Mouse (Mus musculus) megakaryocyte, embryonic 14.5 days (primary cell): ENCODE measurements around the gene Fam229a. TPM values are rescaled to one million over a fixed set of nuclear protein-coding genes. Genes with fewer than 3 reads are reported as not detected.

Experiments
- H3K27me3 ChIP-seq: replicated peaks from 2 replicates; pipeline ENCODE3; 2012; ENCODE audit warnings: inconsistent platforms
- H3K36me3 ChIP-seq: replicated peaks from 2 replicates; pipeline ENCODE3; 2012; ENCODE audit warnings: low read length, inconsistent platforms, mixed read lengths
- H3K4me1 ChIP-seq: 2 replicates; pipeline ENCODE4 v1.6.1; 2012; ENCODE audit warnings: inconsistent platforms
- H3K4me3 ChIP-seq: replicated peaks from 2 replicates; pipeline ENCODE3; 2012; ENCODE audit warnings: moderate library complexity, mild to moderate bottlenecking, inconsistent platforms
- H3K9me3 ChIP-seq: 2 replicates; pipeline ENCODE4 v1.6.1; 2012; ENCODE audit warnings: inconsistent platforms
- FLI1 ChIP-seq: IDR thresholded peaks from 2 replicates; pipeline ENCODE4 v1.6.1; 2012; ENCODE audit warnings: low read length, inconsistent platforms, mixed read lengths
- GATA1 ChIP-seq: IDR thresholded peaks from 3 replicates; pipeline ENCODE4 v1.6.1; 2012; ENCODE audit warnings: mixed read lengths, low read length, inconsistent platforms, borderline replicate concordance
- polyA plus RNA-seq: library from polyadenylated mRNA; stranded (reverse); fragments of >175 nt; gene quantifications from 2 replicates; pipeline ENCODE4 v1.2.3, GENCODE M21; 2012; ENCODE audit warnings: low replicate concordance; ENCODE audit not compliant: insufficient read depth

Fam229a gene
- polyA plus RNA-seq, 1 experiment, result 2.1 TPM

DNA sequence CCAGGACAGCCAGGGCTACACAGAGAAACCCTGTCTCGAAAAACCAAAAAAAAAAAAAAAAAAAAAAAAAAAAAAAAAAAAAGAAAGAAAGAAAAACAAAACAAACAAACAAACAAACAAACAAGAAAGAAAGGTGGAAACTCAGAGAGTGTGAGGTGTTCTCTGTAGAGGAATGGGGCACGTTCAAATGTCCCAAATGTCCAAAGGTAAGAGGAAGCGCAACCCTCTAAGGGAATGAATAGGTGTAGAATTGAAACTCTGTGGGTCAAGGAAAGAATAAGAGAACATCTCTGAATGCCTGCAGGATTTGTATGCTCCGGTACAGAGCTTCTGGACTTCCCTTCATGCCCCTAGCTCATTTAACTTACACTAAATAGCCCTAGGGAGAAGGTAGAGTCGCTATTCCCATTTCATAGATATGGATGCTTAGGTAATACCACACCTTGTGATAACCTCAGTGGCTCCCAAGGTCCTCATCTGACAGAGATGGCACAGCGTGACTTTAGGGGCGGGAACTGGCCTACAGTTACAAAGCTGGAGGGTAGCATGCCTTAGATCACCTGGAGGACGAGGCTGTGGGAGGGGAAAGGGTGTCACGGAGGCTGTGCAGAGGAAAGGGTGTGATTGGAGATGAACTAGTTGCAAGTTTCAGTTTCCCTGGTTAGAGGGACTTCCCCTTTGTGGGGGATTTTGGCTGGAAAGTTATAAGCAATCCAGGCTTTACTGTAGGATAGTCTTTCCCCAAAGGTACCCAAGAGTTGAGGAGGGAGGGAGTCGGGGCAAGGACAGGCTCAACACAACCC is 16.6 kb downstream of the Fam229a start:
- H3K4me3 ChIP-seq, result peak overlapping the region; percentile 74
- no peaks in the 10 kb centered on the region for H3K9me3 ChIP-seq
- no peaks in the 10 kb centered on the region for H3K36me3 ChIP-seq
- peaks cover 35% of the 10 kb centered on the region for H3K4me1 ChIP-seq
- TF ChIP-seq GATA1, result no peak
- TF ChIP-seq FLI1, result no peak
- H3K27me3 ChIP-seq, result peaks cover 58% of the 10 kb centered on the region

DNA sequence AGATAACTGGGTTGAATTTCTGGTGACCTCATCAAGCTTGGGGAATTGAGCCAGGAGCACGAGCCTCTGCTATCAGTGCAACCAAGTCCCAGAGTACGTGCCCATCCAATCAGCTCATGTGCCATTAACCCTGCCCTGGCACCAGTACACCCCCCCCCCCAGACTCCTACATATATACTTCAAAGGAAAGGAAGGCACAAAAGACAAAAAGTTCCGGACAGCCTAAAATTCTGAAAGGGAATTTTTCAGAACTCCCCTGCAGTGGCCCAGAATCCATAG is 17.2 kb downstream of the Fam229a start:
- peaks cover 32% of the 10 kb centered on the region for H3K4me1 ChIP-seq
- no peak overlapping the region for H3K4me3 ChIP-seq

GRCm38 (mm10) chr4:129508834-129509600 is 18.0 kb downstream of the Fam229a start:
- H3K36me3 ChIP-seq, result no peaks in the 10 kb centered on the region
- TF ChIP-seq FLI1 (no peak), GATA1 (no peak)
- H3K4me3 ChIP-seq, result no peak overlapping the region
- no peaks in the 10 kb centered on the region for H3K9me3 ChIP-seq
- H3K27me3 ChIP-seq, result peaks cover 70% of the 10 kb centered on the region
- peaks cover 32% of the 10 kb centered on the region for H3K4me1 ChIP-seq

More for the DNA sequence above, 17.2 kb downstream of the Fam229a start:
- no peaks in the 10 kb centered on the region for H3K36me3 ChIP-seq
- H3K27me3 ChIP-seq, result peaks cover 62% of the 10 kb centered on the region
- TF ChIP-seq GATA1, result no peak
- TF ChIP-seq FLI1, result no peak
- H3K9me3 ChIP-seq, result no peaks in the 10 kb centered on the region

DNA sequence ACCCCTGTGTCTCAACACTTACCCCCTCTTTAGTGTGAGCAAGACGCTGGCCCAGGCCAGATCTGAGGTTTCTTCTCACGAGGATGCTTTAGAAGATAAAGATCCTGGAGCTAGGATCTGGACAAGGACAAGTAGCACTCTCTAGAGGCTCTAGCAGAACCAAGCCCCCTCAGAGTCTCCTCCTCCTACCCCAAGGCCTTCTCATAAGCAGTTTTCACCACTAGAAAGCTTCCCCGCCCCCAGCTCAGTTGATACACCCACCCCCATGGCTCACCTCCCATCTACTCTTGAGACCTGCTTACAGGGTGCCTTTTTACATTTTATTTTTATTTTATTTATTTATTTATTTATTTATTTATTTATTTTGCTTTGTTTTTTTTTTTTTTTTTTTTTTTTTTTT is 18.7 kb downstream of the Fam229a start:
- TF ChIP-seq FLI1 (no peak), GATA1 (no peak)
- H3K4me3 ChIP-seq, result no peak overlapping the region
- peaks cover 76% of the 10 kb centered on the region for H3K27me3 ChIP-seq
- peaks cover 32% of the 10 kb centered on the region for H3K4me1 ChIP-seq
- H3K9me3 ChIP-seq, result no peaks in the 10 kb centered on the region
- H3K36me3 ChIP-seq, result no peaks in the 10 kb centered on the region

DNA sequence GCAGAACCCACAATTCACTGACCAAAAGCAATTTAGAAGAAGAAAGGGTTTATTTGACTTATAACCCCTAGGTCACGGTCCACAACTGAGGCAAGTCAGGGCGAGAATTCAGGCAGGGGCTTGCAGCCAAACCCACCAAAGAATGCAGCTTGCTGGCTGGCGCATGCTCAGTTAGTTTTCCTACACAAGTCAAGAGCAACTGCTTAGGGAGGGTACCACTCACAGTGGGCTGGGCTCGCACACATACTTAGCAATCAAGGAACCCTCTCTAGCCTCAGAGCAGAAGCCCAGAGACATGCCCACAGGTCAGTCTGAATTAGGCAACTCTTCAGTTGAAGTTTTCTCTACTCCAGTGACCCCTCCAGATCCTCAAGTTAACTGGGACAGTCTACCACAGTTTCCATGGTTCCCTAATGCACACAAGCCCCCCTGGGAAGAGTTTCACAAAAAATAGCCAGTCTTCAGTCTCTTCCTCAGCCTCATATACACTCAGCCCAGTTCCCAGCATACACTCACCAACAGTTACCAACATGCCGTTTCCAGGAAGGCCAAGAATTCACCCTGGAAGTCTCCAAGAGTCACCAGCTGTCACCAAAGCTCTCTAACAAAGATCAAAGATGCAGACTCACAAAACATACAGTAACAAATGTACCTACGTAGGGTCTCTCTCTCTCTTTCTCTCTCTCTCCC is 19.9 kb downstream of the Fam229a start:
- H3K9me3 ChIP-seq, result no peaks in the 10 kb centered on the region
- no peak overlapping the region for H3K4me3 ChIP-seq
- H3K36me3 ChIP-seq, result peaks cover 1% of the 10 kb centered on the region
- peaks cover 27% of the 10 kb centered on the region for H3K4me1 ChIP-seq
- TF ChIP-seq FLI1, result no peak
- TF ChIP-seq GATA1, result no peak
- H3K27me3 ChIP-seq, result peaks cover 70% of the 10 kb centered on the region

- Histone ChIP-seq H3K4me1 (peaks cover 27% of the 10 kb centered on the region), H3K36me3 (peaks cover 4% of the 10 kb centered on the region), H3K4me3 (no peak overlapping the region), H3K27me3 (peaks cover 68% of the 10 kb centered on the region), H3K9me3 (no peaks in the 10 kb centered on the region)
- TF ChIP-seq GATA1 (no peak), FLI1 (no peak)
Observed at GRCm38 (mm10) chr4:129511413-129512096, 20.6 kb downstream of the Fam229a start.

DNA sequence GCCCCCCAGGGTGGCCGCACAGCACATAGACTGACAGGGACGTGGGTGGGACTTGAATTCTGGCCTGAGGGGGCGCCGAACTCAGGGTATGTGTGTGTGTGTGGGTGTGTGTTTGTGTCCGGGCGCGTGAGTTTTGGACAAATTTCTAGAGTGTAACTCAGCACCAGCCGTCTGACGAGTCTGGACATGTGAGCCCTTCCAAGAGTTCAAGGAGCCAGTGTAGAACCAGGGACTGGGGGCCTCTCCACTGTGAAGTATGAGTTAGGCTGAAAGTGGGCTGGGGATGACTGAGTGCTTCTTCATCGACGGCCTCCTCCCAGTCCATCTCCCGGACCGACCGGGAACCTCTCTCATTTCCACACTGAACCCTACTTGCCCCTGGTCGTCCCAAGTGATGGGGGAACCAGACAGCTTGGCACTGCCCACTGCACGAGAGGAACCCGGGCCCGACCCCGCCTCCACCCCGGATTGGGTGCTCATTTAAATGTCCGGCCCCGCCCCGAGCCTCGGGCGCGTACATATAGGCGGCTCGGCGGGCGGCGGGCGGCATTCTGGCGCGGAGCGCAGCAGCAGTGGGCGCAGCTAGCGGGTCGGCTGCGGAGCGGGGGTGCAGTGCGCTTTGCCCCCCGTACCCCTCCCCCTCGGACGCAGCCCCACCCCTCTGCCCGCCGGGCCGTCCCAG is 22.2 kb downstream of the Fam229a start, which contains the start of gene Marcksl1:
Marcksl1 (plus strand) TSS at position 496 of the 682 bp plus-strand sequence.
- H3K4me1 ChIP-seq, result peaks cover 23% of the 10 kb centered on the region
- no peaks in the 10 kb centered on the region for H3K9me3 ChIP-seq
- peak within 1 kb of the TSS; percentile 91 for H3K4me3 ChIP-seq
- TF ChIP-seq FLI1, result no peak
- TF ChIP-seq GATA1, result no peak
- H3K36me3 ChIP-seq, result peaks cover 21% of the 10 kb centered on the region
- H3K27me3 ChIP-seq, result peaks cover 56% of the 10 kb centered on the region

GRCm38 (mm10) chr4:129513891-129514290 is 22.9 kb downstream of the Fam229a start:
- TF ChIP-seq FLI1 (no peak), GATA1 (no peak)
- Histone ChIP-seq H3K36me3 (peaks cover 28% of the 10 kb centered on the region), H3K27me3 (peaks cover 50% of the 10 kb centered on the region), H3K4me3 (peak overlapping the region; percentile 91), H3K9me3 (no peaks in the 10 kb centered on the region), H3K4me1 (peaks cover 23% of the 10 kb centered on the region)

- H3K4me1 ChIP-seq, result peaks cover 19% of the 10 kb centered on the region
- peaks cover 45% of the 10 kb centered on the region for H3K27me3 ChIP-seq
- TF ChIP-seq FLI1, result no peak
- TF ChIP-seq GATA1, result no peak
- H3K36me3 ChIP-seq, result peaks cover 32% of the 10 kb centered on the region
- H3K9me3 ChIP-seq, result no peaks in the 10 kb centered on the region
- peak overlapping the region; percentile 91 for H3K4me3 ChIP-seq
Observed at GRCm38 (mm10) chr4:129514300-129514898, 23.4 kb downstream of the Fam229a start.
